Mouse (Mus musculus) G1E (cell line): ENCODE data around the gene Gm3448.

Source experiments
- CTCF ChIP-seq: IDR thresholded peaks from 2 replicates; pipeline ENCODE4 v1.5.1; 2012; ENCODE audit warnings: low read depth, low read length, inconsistent platforms, mixed read lengths
- GATA1 ChIP-seq: IDR thresholded peaks from 2 replicates; pipeline ENCODE4 v1.6.1; 2012; ENCODE audit warnings: borderline replicate concordance, low read length, inconsistent platforms, mixed read lengths
- GATA2 ChIP-seq: IDR thresholded peaks from 2 replicates; pipeline ENCODE4 v1.6.1; 2012; ENCODE audit warnings: low read depth, low read length, inconsistent platforms, borderline replicate concordance
- POLR2AphosphoS5 ChIP-seq: IDR thresholded peaks from 2 replicates; pipeline ENCODE4 v1.6.1; 2012; ENCODE audit warnings: low read depth, low read length, inconsistent platforms; ENCODE audit not compliant: insufficient replicate concordance
- TAL1 ChIP-seq: conservative IDR thresholded peaks from 2 replicates; pipeline ENCODE4 v1.6.1; 2012; ENCODE audit warnings: low read depth, low read length, inconsistent platforms, mixed read lengths

- TF ChIP-seq CTCF (no peak), POLR2AphosphoS5 (no peak), TAL1 (no peak), GATA1 (no peak), GATA2 (no peak)
These were observed 19.0 kb upstream of the Gm3448 start for GRCm38 (mm10) chr17:15060356-15060755.
